Mouse (Mus musculus) gastrocnemius, postnatal 4 days (tissue): ENCODE measurements around the gene Hnrnpr. TPM values are rescaled to one million over a fixed set of nuclear protein-coding genes. Genes with fewer than 3 reads are reported as not detected.

Experiments used
- DNase-seq, 2 experiments: peaks; one replicate each; pipeline ENCODE4 v3.0.0; 2021 to 2022; ENCODE audit warnings: low spot score in 2 of 2, mixed read lengths in 2 of 2
- total RNA-seq, 2 experiments: library from RNA; stranded (reverse); gene quantifications; 2 replicates each; pipeline ENCODE4 v1.2.3; 2021

Hnrnpr gene
- total RNA-seq, 2 experiments from 2014 or later: 78.7 to 79.0 TPM

DNA sequence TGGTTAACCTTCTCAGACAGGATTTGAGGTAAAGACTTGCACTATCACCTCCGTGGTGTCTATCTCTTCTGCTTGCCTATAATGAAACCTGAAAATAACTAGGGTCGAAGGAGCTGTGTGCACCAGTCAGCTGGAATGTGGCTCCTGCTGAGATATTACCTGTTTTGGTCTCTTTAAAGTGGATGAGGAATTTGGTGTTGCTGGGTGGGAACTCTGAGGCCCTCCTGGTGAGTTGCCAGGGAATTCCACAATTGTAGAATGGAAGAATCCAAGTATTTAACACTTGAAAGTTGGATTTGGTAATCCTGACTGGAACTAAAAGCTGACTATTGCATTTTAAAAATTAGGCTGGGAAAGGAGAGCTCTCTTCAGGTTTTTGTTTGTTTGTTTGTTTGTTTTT, 6.6 kb upstream of the Hnrnpr start:
- no peak for DNase-seq

DNA sequence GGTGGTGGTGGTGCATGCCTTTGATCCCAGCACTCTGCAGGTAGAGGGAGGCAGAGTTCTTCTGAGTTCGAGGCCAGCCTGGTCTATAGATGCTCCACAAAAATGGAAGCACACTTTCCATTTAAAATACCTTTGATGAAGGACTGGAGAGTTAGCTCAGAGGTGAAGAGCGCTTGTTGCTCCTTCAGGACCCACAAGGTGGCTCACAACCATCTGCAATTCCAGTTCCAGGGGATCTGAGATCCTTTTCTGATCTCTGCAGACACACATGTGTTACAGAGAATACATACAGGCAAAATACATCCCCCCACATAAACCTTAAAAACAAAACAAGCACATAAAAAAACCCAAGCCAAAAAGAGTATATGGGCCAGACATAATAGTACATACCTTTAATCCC, 2.4 kb upstream of the Hnrnpr start:
- DNase-seq: no peak

DNA sequence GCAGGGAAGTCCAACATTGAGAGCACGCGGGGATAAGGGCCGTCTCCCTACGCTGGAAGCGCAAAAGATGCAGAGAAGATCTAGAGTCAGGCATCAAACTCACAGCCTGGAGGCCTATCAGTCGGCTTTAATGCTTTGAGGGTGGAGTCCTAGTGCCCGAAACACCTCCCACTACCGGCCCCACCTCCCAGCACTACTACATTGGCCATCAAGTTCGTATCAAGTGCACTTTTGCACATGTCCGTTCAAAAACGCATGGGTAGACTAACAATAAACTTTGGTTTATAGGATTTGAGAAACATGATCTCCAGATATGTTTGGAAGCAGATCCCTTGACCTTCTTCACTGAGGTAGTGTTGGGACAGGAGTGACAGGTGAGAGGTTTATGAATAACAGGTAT, 962 bp upstream of the Hnrnpr start:
- DNase-seq: peak in 1 of 2 experiments; percentile 49

DNA sequence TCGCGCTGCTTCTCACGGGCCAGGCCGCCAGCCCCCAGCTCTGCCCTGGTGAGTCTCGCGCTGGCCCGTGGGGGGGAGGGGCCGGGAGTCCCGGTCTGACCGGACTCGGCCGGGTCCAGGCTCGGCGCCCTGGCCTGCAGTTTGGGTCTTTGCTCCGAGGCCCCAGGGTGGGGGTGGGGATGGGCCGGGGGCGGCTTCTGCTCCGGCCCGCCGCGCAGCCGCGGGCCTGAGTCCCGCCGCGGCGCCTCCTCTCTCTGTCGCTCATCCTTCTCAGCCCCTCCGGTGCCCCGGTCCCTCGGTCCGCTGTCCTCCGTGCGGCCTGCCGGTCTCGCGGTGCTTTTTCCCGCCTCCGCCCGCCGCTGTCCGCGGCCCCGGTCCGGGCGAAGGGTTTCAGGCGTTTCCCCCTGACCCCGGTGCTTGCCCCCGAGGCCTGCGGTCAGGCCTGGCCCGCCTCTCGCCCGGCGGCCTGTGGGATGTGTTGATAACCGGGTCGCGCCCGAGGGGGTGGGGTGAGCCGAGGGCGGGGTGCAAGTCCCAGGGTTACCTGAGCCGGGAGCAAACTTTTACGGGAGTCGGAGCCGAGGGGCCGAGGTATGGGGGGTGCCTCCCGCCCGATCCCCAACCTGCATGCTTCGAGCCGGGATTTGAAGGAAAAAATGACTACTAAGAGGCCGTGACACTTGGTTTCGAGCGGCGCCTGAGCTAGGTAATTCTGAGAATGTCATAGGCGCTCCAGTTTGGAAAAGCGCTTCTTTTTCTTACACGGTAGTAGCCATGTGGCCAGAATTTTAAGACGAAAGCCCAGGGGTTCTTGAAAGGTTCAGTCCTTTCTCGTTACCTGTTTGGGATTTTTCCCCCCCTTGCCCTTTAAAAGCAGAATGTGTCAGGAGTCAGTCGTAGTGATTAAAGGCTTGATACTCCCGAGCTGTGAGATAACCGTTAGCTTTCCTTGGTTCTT, 579 bp downstream of the Hnrnpr start:
- DNase-seq: peak; percentile 34 to 54

DNA sequence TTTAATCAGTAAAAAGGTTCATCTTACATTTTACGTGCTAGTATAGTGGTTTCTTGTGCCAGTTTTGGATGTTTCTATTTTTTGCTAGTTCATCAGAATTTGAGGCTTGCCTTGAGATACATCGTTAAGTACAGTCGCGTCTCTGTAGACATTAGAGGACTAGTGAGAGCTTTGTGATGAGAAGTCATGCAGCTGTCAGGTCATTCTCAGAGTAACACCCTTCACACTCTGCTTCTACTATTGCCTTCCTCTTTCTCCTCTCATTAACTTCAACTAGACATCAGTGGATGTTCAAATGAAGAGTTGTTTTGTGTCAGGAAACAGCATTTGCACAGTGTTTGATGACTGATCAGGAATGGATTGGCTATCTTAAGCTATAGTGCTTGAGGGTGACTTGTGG, 1.9 kb downstream of the Hnrnpr start:
- no peak for DNase-seq

DNA sequence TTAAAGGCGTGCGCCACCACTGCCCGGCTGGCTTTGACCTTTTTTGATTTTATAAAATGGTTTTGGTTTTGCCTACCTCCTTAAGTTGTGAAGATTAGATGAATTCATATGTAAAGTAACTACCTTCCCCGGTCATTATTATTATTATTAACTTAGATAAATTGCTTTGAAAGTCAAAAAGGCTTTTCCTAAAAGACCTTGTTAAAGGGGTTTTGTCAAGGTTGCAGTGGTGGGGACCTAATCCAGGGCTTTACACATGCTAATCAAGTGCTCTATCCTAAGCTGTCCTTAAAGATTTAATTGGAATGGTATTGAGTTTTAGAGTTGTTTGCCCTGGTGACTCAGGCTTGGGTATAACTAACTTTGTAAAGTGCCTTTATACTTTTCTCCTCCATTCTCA, 6.9 kb downstream of the Hnrnpr start:
- DNase-seq: no peak

DNA sequence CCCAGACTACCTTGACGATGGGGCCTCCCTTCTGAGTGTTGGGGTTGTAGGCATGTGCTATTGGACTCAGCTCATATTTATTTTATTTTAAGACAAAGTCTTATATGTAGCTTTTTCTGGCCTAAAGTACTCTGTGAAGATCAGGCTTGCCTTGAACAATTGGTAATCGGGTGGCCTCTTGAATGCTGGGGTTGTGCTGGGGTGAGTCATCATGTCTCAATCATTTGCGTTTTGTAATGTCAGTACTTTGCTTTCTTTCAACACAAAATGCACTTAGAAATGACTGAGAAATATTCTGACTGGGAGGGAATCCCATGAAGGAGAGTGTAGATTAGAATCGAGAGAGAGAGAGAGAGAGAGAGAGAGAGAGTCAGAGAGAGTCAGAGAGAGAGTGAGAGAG, 9.3 kb downstream of the Hnrnpr start:
- DNase-seq: no peak

DNA sequence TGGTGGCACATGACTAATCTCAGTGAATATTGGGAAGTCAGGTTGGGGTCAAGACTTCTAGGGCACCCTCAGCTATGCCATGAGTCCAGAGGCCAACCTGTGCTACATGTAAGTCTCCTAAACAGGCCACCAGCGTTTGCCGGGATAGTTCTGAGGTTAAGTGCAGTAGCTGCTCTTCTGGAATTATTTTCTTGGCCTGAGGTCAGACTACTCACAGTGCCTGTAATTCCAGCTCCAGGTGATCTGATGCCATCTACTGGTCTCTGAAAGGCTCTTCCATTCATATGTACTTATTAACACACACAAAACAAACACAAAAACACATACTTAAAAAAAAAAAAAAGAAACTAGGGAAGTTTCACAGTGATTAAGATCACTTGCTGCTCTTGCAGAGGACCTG, 13.5 kb downstream of the Hnrnpr start:
- peak in 1 of 2 experiments; percentile 13 for DNase-seq

DNA sequence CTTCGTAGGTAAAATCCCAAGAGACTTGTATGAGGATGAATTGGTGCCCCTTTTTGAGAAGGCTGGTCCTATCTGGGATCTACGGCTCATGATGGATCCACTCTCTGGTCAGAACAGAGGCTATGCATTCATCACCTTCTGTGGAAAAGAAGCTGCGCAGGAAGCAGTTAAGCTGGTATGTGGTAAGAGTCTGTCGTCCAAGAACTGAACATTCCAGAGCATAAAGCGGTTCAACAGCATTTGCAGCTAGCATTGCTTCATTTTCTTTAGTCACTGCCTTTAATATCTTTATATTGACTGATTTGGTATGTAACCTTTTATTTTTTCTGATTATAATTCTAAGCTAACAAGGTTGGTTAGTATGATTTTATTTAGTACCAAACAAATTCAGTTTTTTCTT, 16.5 kb downstream of the Hnrnpr start:
- DNase-seq: no peak

DNA sequence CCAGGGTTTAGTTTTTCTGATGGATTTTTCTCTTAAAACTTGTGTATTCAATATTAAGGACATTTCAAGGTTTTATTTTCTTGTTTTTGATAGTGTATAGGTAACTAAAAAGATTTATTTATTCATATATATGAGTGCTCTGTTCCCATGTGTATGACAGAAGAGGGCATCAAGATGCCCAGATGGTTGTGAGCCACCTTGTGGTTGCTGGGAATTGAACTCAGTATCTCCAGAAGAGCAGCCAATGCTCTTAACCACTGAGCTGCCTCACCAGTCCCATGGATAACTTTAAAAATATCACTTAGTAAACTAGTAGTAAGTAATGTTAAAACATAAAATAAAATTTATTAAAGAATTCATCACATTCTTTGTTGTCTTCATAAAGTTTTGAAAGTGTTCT, 17.4 kb downstream of the Hnrnpr start:
- no peak for DNase-seq

DNA sequence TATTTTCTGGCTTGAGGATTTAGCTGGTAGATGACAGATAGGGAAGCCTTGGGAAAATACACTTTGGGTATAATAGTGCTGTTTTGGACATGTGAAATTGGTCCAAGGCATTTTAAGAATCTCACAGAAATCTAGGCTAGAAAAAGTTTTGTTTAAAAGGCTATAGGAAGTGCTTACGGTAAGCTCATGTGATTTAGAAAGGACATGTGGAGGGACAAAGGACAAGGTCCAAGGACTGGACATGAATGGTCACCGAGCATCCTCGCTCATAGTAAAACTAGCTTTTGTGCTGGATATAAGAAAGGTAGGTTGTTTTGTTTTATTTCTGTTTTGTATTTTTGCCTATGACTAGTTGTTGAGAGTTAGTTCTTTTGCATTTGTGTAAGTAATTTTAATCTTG, 21.0 kb downstream of the Hnrnpr start:
- DNase-seq: no peak

DNA sequence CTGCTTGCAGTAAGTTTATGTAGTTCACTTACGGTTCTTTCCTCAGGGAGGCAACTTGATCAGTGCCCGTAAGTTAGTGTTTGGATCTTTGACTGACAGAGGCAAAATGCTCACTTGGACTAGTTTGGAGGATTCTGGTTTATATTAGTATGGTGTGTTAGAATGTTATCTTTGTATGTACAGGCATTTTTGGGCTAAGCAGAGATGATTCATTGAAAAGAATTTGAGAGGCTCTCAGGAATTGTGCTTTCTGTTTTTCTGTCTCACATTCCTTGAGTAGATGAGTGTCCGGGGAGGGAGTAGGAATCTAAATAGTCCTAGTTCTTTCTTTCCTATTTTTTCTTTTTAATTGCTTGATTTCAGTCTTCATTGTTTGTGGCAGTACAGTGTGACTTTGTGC, 22.4 kb downstream of the Hnrnpr start:
- DNase-seq: no peak

DNA sequence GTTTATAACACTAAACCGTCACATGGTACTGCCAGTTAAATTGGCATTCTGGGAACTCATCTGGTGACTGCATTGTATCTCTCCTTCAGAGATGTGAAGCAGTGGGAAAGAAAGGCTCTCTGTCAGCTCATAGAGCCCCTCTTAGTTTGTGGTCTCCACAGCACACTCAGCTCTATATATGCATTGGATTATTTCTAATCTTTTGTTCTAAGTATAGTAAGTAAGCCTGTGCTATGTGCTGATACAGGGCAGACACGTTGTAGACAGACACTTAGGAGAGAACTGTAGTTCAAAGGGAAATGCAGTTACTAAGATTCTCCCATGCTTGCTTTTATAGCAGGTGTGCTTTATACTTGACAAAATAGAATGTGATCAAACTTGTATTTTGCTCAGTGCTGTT, 24.3 kb downstream of the Hnrnpr start:
- DNase-seq: no peak

DNA sequence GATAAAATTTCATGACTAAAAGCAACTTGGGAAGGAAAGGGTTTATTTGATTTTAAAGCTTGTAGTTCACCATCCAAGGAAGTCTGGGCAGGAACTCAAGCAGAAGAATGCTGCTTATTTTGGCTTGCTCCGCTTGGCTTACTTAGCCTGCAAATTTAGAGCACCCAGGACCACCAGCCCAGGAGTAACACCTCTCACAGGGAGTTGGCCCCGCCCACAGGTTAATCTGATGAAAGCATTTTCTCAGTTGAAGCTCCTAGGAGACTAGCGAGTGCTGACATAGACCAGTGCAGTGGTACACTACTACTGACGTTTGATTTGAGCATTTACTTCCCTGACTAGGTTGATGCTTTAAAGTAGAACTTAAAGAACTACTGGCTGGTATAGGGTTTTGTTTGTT, 26.4 kb downstream of the Hnrnpr start:
- DNase-seq: no peak

DNA sequence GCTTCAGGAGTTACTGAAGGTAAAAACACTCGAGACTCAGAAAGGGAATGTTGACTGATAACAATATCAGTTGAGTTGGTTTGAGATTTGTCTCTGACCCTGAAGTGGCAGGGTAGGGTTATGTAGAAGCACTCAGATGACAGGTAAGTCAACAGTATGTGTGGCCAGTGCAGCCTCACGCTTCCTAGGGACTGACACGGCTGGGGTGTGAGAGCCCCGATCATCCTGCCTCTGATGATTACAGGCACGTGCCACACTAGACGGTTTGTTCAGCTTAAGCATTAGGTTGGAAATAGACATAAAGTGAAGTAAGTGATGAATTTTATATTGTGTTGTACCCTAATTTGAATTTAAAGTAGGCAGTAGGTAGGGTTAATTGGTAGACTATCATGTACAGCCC, 38.9 kb downstream of the Hnrnpr start:
- no peak for DNase-seq

DNA sequence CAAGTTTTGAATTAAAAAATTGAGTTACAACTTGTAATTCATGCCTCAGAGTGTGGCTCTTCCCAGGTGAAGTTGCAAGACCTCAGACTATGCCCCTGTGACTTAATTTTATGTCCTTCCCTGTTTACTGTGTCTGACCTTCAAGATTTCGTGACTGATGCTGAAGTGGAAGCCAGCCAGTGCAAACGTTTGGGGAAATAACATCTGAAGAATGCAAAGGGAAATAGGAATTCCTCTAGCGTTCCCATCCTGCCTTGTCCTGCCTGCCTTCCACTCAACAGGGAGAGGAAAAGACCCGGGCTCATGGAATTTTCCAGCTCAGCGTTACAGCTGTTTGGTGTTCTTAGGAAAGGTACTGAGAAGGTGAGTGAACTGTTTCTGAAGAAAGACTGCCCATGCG, 46.3 kb downstream of the Hnrnpr start:
- DNase-seq: no peak

DNA sequence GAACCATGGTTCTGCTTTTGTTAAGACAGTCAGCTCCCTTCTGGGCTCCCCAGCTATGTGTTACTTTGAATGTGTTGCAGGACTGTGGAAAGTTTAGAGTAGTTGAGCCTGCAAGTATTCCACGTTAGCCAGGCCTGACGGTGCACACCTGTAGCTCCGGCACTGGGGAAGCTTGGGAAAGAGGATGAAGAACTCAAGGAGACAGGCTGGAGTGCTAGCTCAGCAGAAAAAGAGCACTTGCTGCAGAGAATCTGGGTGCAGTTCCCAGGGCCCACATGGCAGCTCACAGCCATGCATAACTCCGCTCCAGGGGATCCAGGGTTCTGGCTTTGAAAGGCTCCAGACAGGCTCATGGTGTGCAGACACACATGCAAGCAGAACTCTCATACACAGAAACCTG, 46.7 kb downstream of the Hnrnpr start:
- DNase-seq: no peak

DNA sequence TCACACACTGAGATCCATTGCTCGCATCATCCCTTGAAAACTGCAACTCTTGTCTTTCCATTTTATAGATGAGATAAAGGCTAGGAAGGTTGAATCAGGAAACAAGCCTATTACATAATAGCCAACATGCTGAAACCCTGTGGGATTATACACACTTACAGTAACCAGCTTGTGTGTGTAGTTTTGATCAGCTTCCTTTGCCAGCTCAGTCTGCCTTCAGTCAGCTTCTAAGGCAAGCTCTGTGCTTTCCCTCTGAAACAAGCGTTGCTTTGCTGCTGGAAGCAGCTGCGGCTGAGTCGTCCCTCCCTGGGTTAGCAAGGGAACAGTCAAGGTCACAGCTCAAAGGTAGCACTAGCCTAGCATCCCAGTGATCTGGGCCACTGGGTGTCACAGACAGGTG, 57.1 kb downstream of the Hnrnpr start:
- DNase-seq: no peak

DNA sequence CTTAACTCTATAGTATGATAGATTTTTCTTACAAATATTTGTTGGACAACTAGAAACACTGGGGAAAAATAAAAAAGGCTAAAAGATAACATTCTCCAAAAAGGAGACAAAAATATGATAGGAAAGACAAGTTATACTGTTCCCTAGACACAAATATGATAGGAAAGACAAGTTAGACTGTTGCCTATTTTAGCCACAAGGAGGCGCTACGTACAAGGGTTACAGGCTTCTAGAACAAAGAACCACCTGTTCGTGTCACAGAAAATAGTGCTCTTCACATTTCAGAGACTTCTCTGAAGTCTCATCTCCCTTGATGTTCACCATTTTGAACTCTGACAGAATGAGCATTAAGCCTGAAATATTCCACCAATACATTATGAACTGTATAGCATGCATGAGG, 59.0 kb downstream of the Hnrnpr start:
- peak in 1 of 2 experiments; percentile 52 for DNase-seq

DNA sequence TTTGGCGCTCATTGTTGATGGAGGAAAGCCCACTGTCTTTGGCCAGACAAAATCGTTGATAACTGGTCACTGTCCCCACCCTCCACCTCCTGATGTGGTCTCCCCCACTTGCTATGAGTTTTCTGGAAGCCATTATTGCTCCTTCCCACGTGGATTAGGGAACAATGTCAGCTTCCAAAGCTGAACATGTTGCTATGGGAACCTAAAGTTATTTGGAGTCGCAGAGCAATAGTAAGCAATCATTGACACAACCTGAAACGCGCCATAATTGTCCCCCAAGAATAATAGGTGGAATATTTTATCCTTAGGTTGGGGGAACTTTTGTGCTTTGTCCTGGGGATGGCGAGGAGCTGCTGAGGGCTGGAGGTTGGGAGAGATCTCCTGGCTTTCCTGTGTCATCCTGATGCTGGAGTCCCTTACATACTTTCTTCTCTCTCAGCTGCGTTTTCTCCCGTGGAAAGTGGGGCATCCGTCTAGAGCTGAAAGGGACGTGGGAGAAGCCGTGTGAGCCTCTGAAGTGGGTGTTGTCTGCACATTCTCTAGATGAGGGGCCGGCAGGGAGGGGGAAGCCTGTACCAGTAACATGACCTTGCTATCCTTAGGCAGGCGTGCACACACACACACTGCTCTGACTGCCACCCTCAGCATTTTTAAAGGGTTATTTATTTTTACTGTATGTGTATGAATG, 62.9 kb downstream of the Hnrnpr start:
- DNase-seq: no peak

DNA sequence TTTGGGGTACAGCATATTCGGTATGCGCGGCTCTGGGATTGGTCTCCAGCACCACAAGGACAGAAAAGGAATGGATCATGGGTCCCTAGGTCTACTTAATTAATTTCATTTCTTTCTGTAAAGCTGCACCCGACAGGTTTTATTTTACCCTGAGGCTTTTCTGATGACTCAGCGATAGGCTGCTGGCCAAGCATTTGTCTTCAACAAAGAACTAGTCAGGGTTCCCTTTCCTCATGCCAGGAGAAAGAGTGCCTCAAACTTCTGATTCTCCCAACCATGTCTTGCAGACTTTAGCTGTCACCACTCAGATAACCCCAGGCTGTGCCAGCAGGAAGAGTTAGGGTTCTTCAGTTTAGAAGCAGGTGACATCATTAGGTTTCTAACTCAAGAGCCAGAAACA, 66.3 kb downstream of the Hnrnpr start:
- DNase-seq: no peak

DNA sequence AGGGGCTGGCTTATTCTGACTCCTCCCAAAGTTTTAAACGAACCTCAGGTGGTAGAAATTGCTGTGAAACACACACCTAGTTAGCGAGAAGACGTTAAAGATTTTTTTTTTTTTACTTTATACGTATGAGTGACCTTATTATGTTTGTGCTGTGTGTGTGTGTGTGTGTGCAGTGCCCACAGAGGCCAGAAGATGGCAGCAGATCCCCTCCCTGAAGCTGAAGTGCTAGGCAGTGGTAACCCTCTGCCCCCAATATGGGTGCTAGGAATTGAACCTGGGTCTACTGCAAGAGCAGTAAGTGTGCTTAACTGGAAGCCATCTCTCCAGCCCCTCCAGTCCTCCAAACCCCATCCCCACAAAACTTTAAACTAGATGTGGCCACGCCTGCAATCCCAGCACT, 72.3 kb downstream of the Hnrnpr start:
- DNase-seq: no peak

DNA sequence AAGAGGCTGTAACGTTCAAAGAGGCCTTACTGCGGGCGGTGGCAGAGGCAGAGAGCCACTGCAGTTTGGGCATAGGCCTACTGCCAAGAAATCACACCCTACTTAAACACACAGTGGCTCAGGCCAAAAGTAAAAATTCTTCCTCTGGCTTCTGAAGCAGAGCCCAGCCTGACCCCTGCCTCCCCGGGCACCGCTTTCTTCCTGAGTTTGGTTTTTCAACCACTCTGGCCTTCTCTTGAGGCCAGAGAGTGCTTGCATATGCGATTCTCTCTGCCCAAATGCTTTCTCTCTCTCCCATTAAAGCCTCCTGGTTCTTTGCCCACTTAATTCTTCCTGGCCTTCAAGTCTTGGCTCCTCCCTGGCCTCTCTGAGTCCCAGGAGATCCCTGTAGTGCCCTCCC, 73.1 kb downstream of the Hnrnpr start:
- DNase-seq: no peak
